30 mouse cellular contexts compared by ENCODE assay signal in genomic region chr17:78824346-78824745, GRCm38 (mm10). TPM values are rescaled to one million over a fixed set of nuclear protein-coding genes. Genes with fewer than 3 reads are reported as not detected.
DNase-seq lines count a peak whose midpoint lies in the region; ATAC-seq and TF ChIP-seq lines count a peak whose summit lies in the region.
"Had no signal": no experiment of that assay in that cellular context is flagged by ENCODE, and none has a peak within 500 bp of the region (broad histone marks: within the 10 kb centered on the region; RNA-seq: fewer than 3 reads in every experiment).

No protein-coding gene starts in this region.

- no peaks in the 10 kb centered on the region for H3K27me3 ChIP-seq in heart, embryonic 14.5 days (ENCODE audit: control insufficient read depth, insufficient read depth, low read length)
- no peaks in the 10 kb centered on the region for H3K27me3 ChIP-seq in heart, adult 2 months (ENCODE audit: control insufficient read depth, insufficient read depth, low read length)
- H3K27me3 ChIP-seq: CH12.LX; embryonic facial prominence, embryonic 13.5 days; forebrain, embryonic 12.5 days; forebrain, embryonic 15.5 days; hindbrain, embryonic 12.5 days; hindbrain, embryonic 15.5 days; kidney, embryonic 15.5 days; Patski had no signal

- intact Hi-C loops in gastrocnemius, adult 2 months (cut with DNase I): no loop called here
- intact Hi-C loops in gastrocnemius, postnatal 14 days (cut with DNase I; ENCODE audit: low total_unique reads): no loop called here
- intact Hi-C loops in heart, adult 2 months (cut with DNase I): no loop called here

- no peak overlapping the region for H3K4me2 ChIP-seq in heart, embryonic 14.5 days (ENCODE audit: low read length)
- H3K4me2 ChIP-seq: embryonic facial prominence, embryonic 13.5 days; forebrain, embryonic 12.5 days; forebrain, embryonic 15.5 days; hindbrain, embryonic 12.5 days; hindbrain, embryonic 15.5 days; kidney, embryonic 15.5 days had no signal

- H3K9ac ChIP-seq in heart, embryonic 14.5 days (ENCODE audit: low read length): peak overlapping the region; percentile 41
- no peak overlapping the region for H3K9ac ChIP-seq in heart, adult 2 months (ENCODE audit: low read depth, low read length)
- H3K9ac ChIP-seq: embryonic facial prominence, embryonic 13.5 days; forebrain, embryonic 12.5 days; forebrain, embryonic 15.5 days; hindbrain, embryonic 12.5 days; hindbrain, embryonic 15.5 days; kidney, embryonic 15.5 days had no signal

- no peak for ATAC-seq in heart, embryonic 14.5 days (ENCODE audit: insufficient number of reproducible peaks, insufficient read depth, low FRiP score, low read depth)
- ATAC-seq: forebrain, embryonic 15.5 days; intestine, postnatal 0 days; Patski had no signal

- 51% methylated on average over 13 of the region's 13 CpGs for WGBS in heart, embryonic 14.5 days
- 65% methylated on average over 13 of the region's 13 CpGs for WGBS in heart, adult 2 months

- peak; percentile 60 for DNase-seq in gastrocnemius, adult 2 months
- no peak for DNase-seq in gastrocnemius, postnatal 14 days
- peak; percentile 74 for DNase-seq in heart, adult 11 months
- no peak for DNase-seq in heart, adult 18-20 months
- DNase-seq in heart, adult 2 months: no peak
- DNase-seq in brain, adult 2 months (ENCODE audit: low read depth, low spot score): peak; percentile 2
- DNase-seq in kidney, adult 8-10 months: no peak
- DNase-seq: adrenal gland, postnatal 10 days; adrenal gland, postnatal 36 days; B cell, adult 2 months; cerebellum, adult 11 months; cerebellum, adult 2 months; cerebellum, adult 9-11 months; cerebellum, postnatal 25 days; embryo, embryonic 11 days; kidney, adult 2 months; kidney, postnatal 10 days had no signal

- H3K36me3 ChIP-seq in heart, embryonic 14.5 days (ENCODE audit: control insufficient read depth, insufficient read depth, low read length): peaks cover 92% of the 10 kb centered on the region
- peaks cover 2% of the 10 kb centered on the region; the same call in 1 of the 2 replicates for H3K36me3 ChIP-seq in heart, adult 2 months (ENCODE audit: control insufficient read depth, insufficient read depth, low read length)

- no peak for TF ChIP-seq POLR2A in heart, adult 2 months (IDR thresholded peaks at IDR 0.05; ENCODE audit: insufficient read depth, low read depth, low read length)

- TF ChIP-seq CTCF in gastrocnemius, adult 2 months (IDR thresholded peaks at IDR 0.05): no peak
- TF ChIP-seq CTCF in heart, adult 2 months (IDR thresholded peaks at IDR 0.05): no peak

- H3K9me3 ChIP-seq in heart, embryonic 14.5 days (ENCODE audit: control insufficient read depth, low read length): no peaks in the 10 kb centered on the region
- H3K9me3 ChIP-seq: embryonic facial prominence, embryonic 10.5 days; embryonic facial prominence, embryonic 13.5 days; forebrain, embryonic 12.5 days; forebrain, embryonic 15.5 days; G1E; hindbrain, embryonic 12.5 days; hindbrain, embryonic 15.5 days; kidney, embryonic 15.5 days had no signal

- peak overlapping the region; percentile 67 for H3K27ac ChIP-seq in gastrocnemius, adult 2 months
- peak overlapping the region; percentile 42 to 46; a peak in 2 of 4 replicates for H3K27ac ChIP-seq in heart, embryonic 14.5 days (replicated peaks in 1 of 2; ENCODE audit: control insufficient read depth in 1 of 2, insufficient read depth in 1 of 2, low read depth in 2 of 2, low read length in 2 of 2)
- no peak overlapping the region for H3K27ac ChIP-seq in heart, adult 2 months
- H3K27ac ChIP-seq: embryonic facial prominence, embryonic 10.5 days; embryonic facial prominence, embryonic 13.5 days; forebrain, embryonic 12.5 days; forebrain, embryonic 15.5 days; hindbrain, embryonic 12.5 days; hindbrain, embryonic 15.5 days; kidney, embryonic 15.5 days had no signal

- no peak for TF ChIP-seq EP300 in heart, adult 2 months (IDR thresholded peaks at IDR 0.05; ENCODE audit: insufficient read depth, low read depth, low read length)

- H3K4me1 ChIP-seq in heart, embryonic 14.5 days (ENCODE audit: control insufficient read depth in 2 of 2, insufficient read depth in 2 of 2, low read length in 2 of 2): peaks cover 2 to 5% of the 10 kb centered on the region in 2 experiments; a peak in 2 of 4 replicates
- H3K4me1 ChIP-seq in heart, adult 2 months (ENCODE audit: control insufficient read depth, insufficient read depth, low read length): no peaks in the 10 kb centered on the region
- H3K4me1 ChIP-seq: embryonic facial prominence, embryonic 10.5 days; embryonic facial prominence, embryonic 13.5 days; forebrain, embryonic 12.5 days; forebrain, embryonic 15.5 days; hindbrain, embryonic 12.5 days; hindbrain, embryonic 15.5 days; kidney, embryonic 15.5 days had no signal

- H3K79me2 ChIP-seq in heart, adult 2 months (replicated peaks; ENCODE audit: control insufficient read depth, insufficient read depth, low read length): no peaks in the 10 kb centered on the region

- H3K4me3 ChIP-seq in gastrocnemius, adult 2 months: no peak overlapping the region
- no peak overlapping the region for H3K4me3 ChIP-seq in heart, embryonic 14.5 days (ENCODE audit: control insufficient read depth in 1 of 2, insufficient read depth in 1 of 2, low read depth in 1 of 2, low read length in 2 of 2)
- H3K4me3 ChIP-seq in heart, adult 2 months: no peak overlapping the region
- H3K4me3 ChIP-seq: embryonic facial prominence, embryonic 10.5 days; embryonic facial prominence, embryonic 13.5 days; erythroblast, embryonic 14.5 days; forebrain, embryonic 12.5 days; forebrain, embryonic 15.5 days; hindbrain, embryonic 12.5 days; hindbrain, embryonic 15.5 days; kidney, embryonic 15.5 days had no signal

RNA-seq across cellular contexts. Expression of gene Heatr5b, which starts 10.8 kb away (rescaled TPM):
- total RNA-seq in gastrocnemius, adult 2 months (2021): 10 to 100 TPM in 1 of 2 experiments, 1 to 10 TPM in 1; 7.3 to 10.1 TPM
- total RNA-seq in gastrocnemius, postnatal 14 days (2021): 10 to 100 TPM in 1 of 2 experiments, 1 to 10 TPM in 1; 8.8 to 10.3 TPM
- total RNA-seq in heart, adult 18-20 months (2021): 10 to 100 TPM; 39.5 to 46.3 TPM
- 22.9 and 25.7 TPM in 2 replicates for polyA plus RNA-seq in heart, embryonic 14.5 days (2014; fragmentation: Nextera tagmentation; extraction: Ambion mirVana)
- 10 to 100 TPM; 38.8 to 45.7 TPM for total RNA-seq in heart, adult 2 months (2021)
- polyA plus RNA-seq in heart, adult 2 months (2012; rRNA removed): 27.7 and 57.3 TPM in 2 replicates

RNA-seq across cellular contexts. Expression of gene Gpatch11, which starts 11.0 kb away (rescaled TPM):
- 10 to 100 TPM; 17.9 to 23.3 TPM for total RNA-seq in gastrocnemius, adult 2 months (2021)
- total RNA-seq in gastrocnemius, postnatal 14 days (2021): 10 to 100 TPM; 17.7 to 18.4 TPM
- total RNA-seq in heart, adult 18-20 months (2021): 10 to 100 TPM; 25.0 to 30.6 TPM
- 33.2 and 34.0 TPM in 2 replicates for polyA plus RNA-seq in heart, embryonic 14.5 days (2014; fragmentation: Nextera tagmentation; extraction: Ambion mirVana)
- total RNA-seq in heart, adult 2 months (2021): 10 to 100 TPM; 26.4 to 26.9 TPM
- polyA plus RNA-seq in heart, adult 2 months (2012; rRNA removed): 11.6 and 20.1 TPM in 2 replicates

RNA-seq across cellular contexts. Expression of gene Eif2ak2, which starts 58.0 kb away (rescaled TPM):
- total RNA-seq in gastrocnemius, adult 2 months (2021): 1 to 10 TPM; 3.6 to 4.0 TPM
- total RNA-seq in gastrocnemius, postnatal 14 days (2021): 1 to 10 TPM; 5.1 to 5.4 TPM
- total RNA-seq in heart, adult 18-20 months (2021): 1 to 10 TPM; 9.3 to 9.6 TPM
- 8.0 and 9.6 TPM in 2 replicates for polyA plus RNA-seq in heart, embryonic 14.5 days (2014; fragmentation: Nextera tagmentation; extraction: Ambion mirVana)
- total RNA-seq in heart, adult 2 months (2021): 1 to 10 TPM; 7.8 to 8.0 TPM
- polyA plus RNA-seq in heart, adult 2 months (2012; rRNA removed): 2.7 and 4.2 TPM in 2 replicates

Comparison
In these comparisons a context has a peak if more than half of its experiments do, and no peak if none do; other contexts are left out.
1. DNase-seq: peak in gastrocnemius, adult 2 months (single experiment), heart, adult 11 months (single experiment) and brain, adult 2 months (single experiment); none in gastrocnemius, postnatal 14 days (single experiment), heart, adult 18-20 months (0 of 2), heart, adult 2 months (0 of 2) and kidney, adult 8-10 months (0 of 2).